Mouse (Mus musculus): ENCODE measurements around the gene Taf1b. TPM values are rescaled to one million over a fixed set of nuclear protein-coding genes. Genes with fewer than 3 reads are reported as not detected.
"Not testable (repeated sequence)": the region's sequence is repeated elsewhere in the genome, so short reads cannot be mapped to it uniquely, and the experiment has no call there.

Gene Taf1b
- polyA plus RNA-seq, 1 experiment from 2014 or later: 31.5 TPM

GRCm38 (mm10) chr12:24484930-24485329 is 13.2 kb upstream of the Taf1b start:
- Histone ChIP-seq H3K4me2 (no peak overlapping the region), H3K9me3 (ENCODE audit: low read depth, low read length) (0 out of 2 replicates have a peak, but pooled peaks cover 3% of the 10 kb centered on the region), H3K9ac (no peak overlapping the region), H3K27me3 (ENCODE audit: insufficient read depth, low read length) (no peaks in the 10 kb centered on the region), H3K27ac (ENCODE audit: low read depth) (no peak overlapping the region), H3K4me3 (ENCODE audit: low read depth, low read length) (no peak overlapping the region), H3K36me3 (ENCODE audit: insufficient read depth) (no peaks in the 10 kb centered on the region), H3K4me1 (ENCODE audit: insufficient read depth) (no peaks in the 10 kb centered on the region)
- DNase-seq (no peak), ATAC-seq (ENCODE audit: insufficient read depth) (no peak)
- WGBS: 92% methylated on average over 4 of the region's 4 CpGs
- TF ChIP-seq CTCF (IDR thresholded peaks at IDR 0.05; ENCODE audit: low read depth): no peak

DNA sequence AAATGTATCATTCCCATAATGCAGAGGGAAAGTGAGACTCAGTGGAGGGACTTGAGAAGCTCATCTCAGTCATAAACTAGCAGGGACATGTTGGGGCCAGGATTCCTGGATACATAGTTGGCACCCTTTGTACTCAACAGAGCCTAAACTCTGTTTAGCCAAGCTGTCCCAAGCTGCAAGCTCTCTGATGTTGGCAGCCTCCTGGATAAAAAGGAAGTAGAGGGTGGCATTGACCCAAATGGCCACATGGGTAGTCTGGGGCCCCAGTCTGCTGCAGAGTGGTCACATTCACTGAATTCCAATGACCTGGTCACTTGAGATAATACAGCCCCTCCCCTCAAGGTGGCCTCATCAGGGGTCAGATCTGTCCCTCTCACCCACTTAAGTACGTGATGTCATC is 11.3 kb upstream of the Taf1b start:
- no peak for ATAC-seq (ENCODE audit: insufficient read depth)
- H3K36me3 ChIP-seq (ENCODE audit: insufficient read depth): no peaks in the 10 kb centered on the region
- 0 out of 2 replicates have a peak, but pooled peaks cover 3% of the 10 kb centered on the region for H3K9me3 ChIP-seq (ENCODE audit: low read depth, low read length)
- WGBS: 63% methylated on average over 1 of the region's 1 CpGs
- no peak overlapping the region for H3K27ac ChIP-seq (ENCODE audit: low read depth)
- no peak overlapping the region for H3K4me3 ChIP-seq (ENCODE audit: low read depth, low read length)
- H3K9ac ChIP-seq: no peak overlapping the region
- no peaks in the 10 kb centered on the region for H3K4me1 ChIP-seq (ENCODE audit: insufficient read depth)
- DNase-seq: no peak
- TF ChIP-seq CTCF (IDR thresholded peaks at IDR 0.05; ENCODE audit: low read depth): no peak
- H3K4me2 ChIP-seq: no peak overlapping the region
- no peaks in the 10 kb centered on the region for H3K27me3 ChIP-seq (ENCODE audit: insufficient read depth, low read length)

DNA sequence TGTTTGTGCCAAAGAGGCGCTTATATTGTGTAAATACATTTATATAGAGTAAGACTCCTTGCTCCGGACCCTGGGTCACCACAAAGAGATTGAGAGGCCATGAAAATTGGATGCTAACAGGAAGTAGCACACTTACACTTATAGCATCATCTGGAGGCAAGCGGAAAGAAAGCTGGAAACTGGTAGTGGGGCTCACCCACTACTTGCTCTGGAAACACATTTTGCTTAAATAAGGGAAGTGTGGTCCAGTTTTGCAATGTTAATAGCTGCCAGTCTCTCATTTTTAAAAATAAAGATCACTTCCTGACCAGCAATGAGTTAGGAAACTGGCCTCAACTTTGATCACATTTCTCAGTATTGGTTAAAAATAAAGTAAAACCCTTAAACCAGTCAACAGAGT is 5.7 kb upstream of the Taf1b start:
- H3K9me3 ChIP-seq (ENCODE audit: low read depth, low read length); H3K36me3 ChIP-seq (ENCODE audit: insufficient read depth); H3K4me3 ChIP-seq (ENCODE audit: low read depth, low read length); H3K27me3 ChIP-seq (ENCODE audit: insufficient read depth, low read length); ATAC-seq (ENCODE audit: insufficient read depth); H3K27ac ChIP-seq (ENCODE audit: low read depth); H3K4me1 ChIP-seq (ENCODE audit: insufficient read depth); DNase-seq; H3K4me2 ChIP-seq; H3K9ac ChIP-seq: not testable (repeated sequence)
- WGBS: 68% methylated on average over 3 of the region's 3 CpGs

DNA sequence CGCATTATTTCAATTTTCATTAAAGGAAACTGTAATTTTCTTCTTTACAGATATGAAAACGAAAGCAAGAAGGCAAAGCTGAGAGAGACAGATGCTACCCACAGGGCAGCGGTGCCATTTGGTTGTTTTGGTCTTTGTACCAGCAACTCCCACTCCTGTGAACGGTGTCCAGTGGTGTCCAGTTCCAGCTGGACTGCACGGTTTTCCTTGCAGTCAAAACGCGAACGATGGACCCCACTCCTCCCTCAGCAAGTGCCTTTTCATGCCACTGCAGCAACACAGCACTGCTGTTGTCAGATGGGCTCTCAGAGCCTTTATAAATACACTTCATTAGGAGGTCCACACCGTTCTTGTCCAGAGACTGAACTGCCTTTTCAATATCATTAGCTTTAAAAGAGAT is 5.1 kb upstream of the Taf1b start:
- DNase-seq (peak; percentile 3), ATAC-seq (ENCODE audit: insufficient read depth) (no peak)
- H3K4me2 ChIP-seq: peak overlapping the region; percentile 46
- no peaks in the 10 kb centered on the region for H3K27me3 ChIP-seq (ENCODE audit: insufficient read depth, low read length)
- H3K4me1 ChIP-seq (ENCODE audit: insufficient read depth): no peaks in the 10 kb centered on the region
- no peaks in the 10 kb centered on the region for H3K36me3 ChIP-seq (ENCODE audit: insufficient read depth)
- no peaks in the 10 kb centered on the region for H3K9me3 ChIP-seq (ENCODE audit: low read depth, low read length)
- no peak overlapping the region for H3K9ac ChIP-seq
- H3K27ac ChIP-seq (ENCODE audit: low read depth): no peak overlapping the region
- 58% methylated on average over 9 of the region's 9 CpGs for whole genome bisulfite sequencing
- no peak for TF ChIP-seq CTCF (IDR thresholded peaks at IDR 0.05; ENCODE audit: low read depth)
- H3K4me3 ChIP-seq (ENCODE audit: low read depth, low read length): no peak overlapping the region

GRCm38 (mm10) chr12:24493412-24493811 is 4.7 kb upstream of the Taf1b start:
- Histone ChIP-seq H3K4me1 (ENCODE audit: insufficient read depth) (no peaks in the 10 kb centered on the region), H3K9me3 (ENCODE audit: low read depth, low read length) (no peaks in the 10 kb centered on the region), H3K9ac (no peak overlapping the region), H3K4me3 (ENCODE audit: low read depth, low read length) (no peak overlapping the region), H3K27ac (ENCODE audit: low read depth) (no peak overlapping the region), H3K27me3 (ENCODE audit: insufficient read depth, low read length) (no peaks in the 10 kb centered on the region), H3K36me3 (ENCODE audit: insufficient read depth) (no peaks in the 10 kb centered on the region), H3K4me2 (peak overlapping the region; percentile 46)
- WGBS: 53% methylated on average over 30 of the region's 30 CpGs
- DNase-seq (peak; percentile 6), ATAC-seq (ENCODE audit: insufficient read depth) (no peak)
- TF ChIP-seq CTCF (IDR thresholded peaks at IDR 0.05; ENCODE audit: low read depth): no peak

DNA sequence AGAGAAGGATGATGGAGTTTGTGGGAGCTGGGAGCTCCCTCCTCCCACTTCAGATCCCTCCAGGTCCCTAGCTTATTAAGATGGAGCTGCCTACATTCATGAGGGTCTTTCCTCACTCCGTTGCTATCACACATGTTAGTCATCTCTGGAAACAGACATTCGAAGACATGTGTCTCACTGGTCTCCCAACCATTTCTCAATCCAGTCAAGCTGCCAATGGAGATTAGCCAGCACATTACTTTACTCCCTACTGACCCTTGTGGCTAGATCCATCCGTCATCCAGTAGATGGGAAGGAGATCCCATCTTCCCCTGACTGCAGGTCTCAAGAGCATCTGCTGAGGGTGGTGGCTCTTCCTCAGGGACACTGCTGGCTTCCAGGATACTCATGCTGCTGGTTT is 3.4 kb upstream of the Taf1b start:
- H3K27me3 ChIP-seq (ENCODE audit: insufficient read depth, low read length); H3K9me3 ChIP-seq (ENCODE audit: low read depth, low read length); H3K9ac ChIP-seq; H3K27ac ChIP-seq (ENCODE audit: low read depth); H3K4me1 ChIP-seq (ENCODE audit: insufficient read depth); H3K36me3 ChIP-seq (ENCODE audit: insufficient read depth); H3K4me2 ChIP-seq; ATAC-seq (ENCODE audit: insufficient read depth); H3K4me3 ChIP-seq (ENCODE audit: low read depth, low read length); DNase-seq: not testable (repeated sequence)
- 78% methylated on average over 2 of the region's 3 CpGs for WGBS

- H3K36me3 ChIP-seq (ENCODE audit: insufficient read depth); H3K27me3 ChIP-seq (ENCODE audit: insufficient read depth, low read length); DNase-seq; H3K4me1 ChIP-seq (ENCODE audit: insufficient read depth); H3K9me3 ChIP-seq (ENCODE audit: low read depth, low read length): not testable (repeated sequence)
- peak overlapping the region; percentile 64 for H3K9ac ChIP-seq
- 0 out of 2 replicates have a peak overlapping the region, but pooled peaks have one; percentile 71 for H3K27ac ChIP-seq (ENCODE audit: low read depth)
- 5% methylated on average over 9 of the region's 9 CpGs for WGBS
- peak overlapping the region; percentile 66 for H3K4me3 ChIP-seq (ENCODE audit: low read depth, low read length)
- peak; percentile 73 for ATAC-seq (ENCODE audit: insufficient read depth)
- H3K4me2 ChIP-seq: peak overlapping the region; percentile 57
These were observed 804 bp downstream of the Taf1b start for GRCm38 (mm10) chr12:24498841-24499485.

- 91% methylated on average over 8 of the region's 8 CpGs for WGBS
- ATAC-seq (ENCODE audit: insufficient read depth): no peak
- peaks cover 31% of the 10 kb centered on the region for H3K36me3 ChIP-seq (ENCODE audit: insufficient read depth)
- no peak for TF ChIP-seq CTCF (IDR thresholded peaks at IDR 0.05; ENCODE audit: low read depth)
- DNase-seq: no peak
- H3K27ac ChIP-seq (ENCODE audit: low read depth): no peak overlapping the region
- H3K9me3 ChIP-seq (ENCODE audit: low read depth, low read length): no peaks in the 10 kb centered on the region
- no peak overlapping the region for H3K4me3 ChIP-seq (ENCODE audit: low read depth, low read length)
- no peak overlapping the region for H3K4me2 ChIP-seq
- no peaks in the 10 kb centered on the region for H3K27me3 ChIP-seq (ENCODE audit: insufficient read depth, low read length)
- H3K4me1 ChIP-seq (ENCODE audit: insufficient read depth): no peaks in the 10 kb centered on the region
- no peak overlapping the region for H3K9ac ChIP-seq
These were observed 19.0 kb downstream of the Taf1b start for GRCm38 (mm10) chr12:24517118-24517517.

All from lung, embryonic 14.5 days (tissue).